Mouse (Mus musculus) liver, embryonic 13.5 days (tissue): ENCODE results near the gene Aprt. TPM values are rescaled to one million over a fixed set of nuclear protein-coding genes. Genes with fewer than 3 reads are reported as not detected.

Experiments used
- ATAC-seq: fragments of 200-750 bp; cut with Nextera tagmentation; 2 replicates; pipeline ENCODE4 v1.8.0; 2017; ENCODE audit warnings: low read depth, mild to moderate bottlenecking, moderate number of reproducible peaks, moderate library complexity
- DNase-seq: peaks from one replicate; pipeline ENCODE4 v3.0.0; 2022
- H3K27ac ChIP-seq: fragments of 300-500 bp; sonication (generic); 2 replicates; pipeline ENCODE4 v1.5.1; 2015; ENCODE audit warnings: moderate library complexity, mild to moderate bottlenecking, inconsistent platforms
- H3K27me3 ChIP-seq: fragments of 300-500 bp; sonication (generic); 2 replicates; pipeline ENCODE4 v1.6.1; 2015; ENCODE audit warnings: mild to moderate bottlenecking, inconsistent platforms
- H3K36me3 ChIP-seq: fragments of 300-500 bp; sonication (generic); 2 replicates; pipeline ENCODE4 v1.6.1; 2015; ENCODE audit warnings: mild to moderate bottlenecking, inconsistent platforms
- H3K4me1 ChIP-seq: fragments of 300-500 bp; sonication (generic); replicated peaks from 2 replicates; pipeline ENCODE4 v1.6.1; 2015; ENCODE audit warnings: inconsistent platforms
- H3K4me2 ChIP-seq: fragments of 300-500 bp; sonication (generic); 2 replicates; pipeline ENCODE4 v1.6.1; 2015; ENCODE audit warnings: inconsistent platforms, mild to moderate bottlenecking, moderate library complexity
- H3K4me3 ChIP-seq: fragments of 300-500 bp; sonication (generic); replicated peaks from 2 replicates; pipeline ENCODE4 v1.5.1; 2015; ENCODE audit warnings: mild to moderate bottlenecking, inconsistent platforms
- H3K9ac ChIP-seq: fragments of 300-500 bp; sonication (generic); 2 replicates; pipeline ENCODE4 v1.6.1; 2015; ENCODE audit warnings: mild to moderate bottlenecking, inconsistent platforms
- H3K9me3 ChIP-seq: fragments of 300-500 bp; sonication (generic); replicated peaks from 2 replicates; pipeline ENCODE4 v1.6.1; 2016; ENCODE audit warnings: inconsistent platforms
- WGBS: fragments of 180-500 bp; shearing (Covaris S2); methylation state at CpG from one replicate; pipeline ENCODE4 v1.1.7; 2015; ENCODE audit not compliant: insufficient replicate concordance; 5-methylcytosine and 5-hydroxymethylcytosine counted together
- microRNA-seq: library from miRNA; unstranded; fragments of <30 nt; microRNA quantifications from one replicate; pipeline ENCODE4, GENCODE M21; 2016
- polyA plus RNA-seq: library from polyadenylated mRNA; unstranded; fragments of >200 nt; fragmentation: Nextera tagmentation; extraction: Ambion mirVana; gene quantifications from 2 replicates; pipeline ENCODE4 v1.2.1, GENCODE M21; 2015

Aprt gene
- polyA plus RNA-seq, 1 experiment from 2014 or later: 218 TPM

DNA sequence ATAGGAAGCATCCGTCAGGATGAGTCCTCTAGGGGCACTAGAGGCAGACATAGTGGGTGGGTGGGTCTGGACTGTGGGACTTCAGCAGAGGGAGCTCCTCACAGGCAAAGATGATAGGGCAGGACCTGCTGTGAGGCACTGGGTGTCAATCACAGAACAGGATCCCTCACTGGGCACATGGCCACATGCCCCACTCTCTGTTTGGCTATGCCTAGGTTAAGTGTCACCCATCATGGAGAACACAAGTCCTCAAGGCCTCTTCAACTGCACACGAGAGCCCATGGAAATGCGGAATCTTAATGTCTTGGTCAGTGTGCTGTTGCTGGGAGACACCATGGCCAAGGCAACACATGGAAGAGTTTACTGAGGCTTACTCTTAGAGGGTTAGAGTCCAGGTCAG lies 48.8 kb downstream of the Aprt start:
- Histone ChIP-seq H3K9ac (no peak overlapping the region), H3K27ac (peak overlapping the region; percentile 50; the same call in 1 of the 2 replicates), H3K27me3 (no peaks in the 10 kb centered on the region), H3K9me3 (no peaks in the 10 kb centered on the region), H3K4me1 (peaks cover 94% of the 10 kb centered on the region), H3K4me2 (no peak overlapping the region), H3K4me3 (no peak overlapping the region), H3K36me3 (peaks cover 49% of the 10 kb centered on the region)
- ATAC-seq (no peak), DNase-seq (no peak)
- 84% methylated on average over 3 of the region's 3 CpGs for WGBS

DNA sequence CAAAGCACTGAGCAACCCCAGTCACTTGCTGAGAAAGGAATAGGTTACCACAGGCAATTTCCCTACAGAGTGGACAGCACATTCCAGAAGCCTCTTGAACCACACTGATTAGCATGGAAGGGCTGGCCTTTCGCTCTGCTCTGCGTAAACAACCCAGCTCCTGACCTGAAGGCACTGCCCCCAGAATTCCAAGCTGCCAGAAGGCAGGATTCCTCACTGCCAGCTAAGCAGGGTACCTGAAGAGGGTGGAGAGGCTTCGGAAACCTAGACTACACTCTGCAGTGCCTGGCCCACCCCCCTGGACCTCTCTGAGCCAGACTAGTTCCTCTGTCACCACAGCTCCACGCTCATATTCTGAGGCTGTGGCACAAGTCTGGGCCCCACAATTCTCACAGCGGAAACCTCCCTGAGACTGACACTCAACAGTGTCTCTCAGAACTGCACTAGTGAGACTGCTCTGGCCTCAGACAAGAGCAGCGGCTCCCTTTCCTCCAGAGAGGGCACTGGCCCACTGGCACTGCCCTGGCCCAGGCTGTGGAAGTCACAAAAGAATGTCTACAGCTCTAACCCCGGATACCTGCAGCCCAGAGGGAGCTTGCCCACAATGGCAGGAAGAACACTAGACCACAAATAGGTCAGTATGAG lies 50.1 kb downstream of the Aprt start:
- ATAC-seq: no peak
- Histone ChIP-seq H3K4me3 (no peak overlapping the region), H3K9ac (peak overlapping the region; percentile 67), H3K4me2 (peak overlapping the region; percentile 65; the same call in 1 of the 2 replicates), H3K4me1 (peaks cover 94% of the 10 kb centered on the region), H3K27me3 (no peaks in the 10 kb centered on the region), H3K9me3 (no peaks in the 10 kb centered on the region), H3K36me3 (peaks cover 46% of the 10 kb centered on the region), H3K27ac (peak overlapping the region; percentile 86)
- DNase-seq: no peak
- 48% methylated on average over 7 of the region's 7 CpGs for WGBS

GRCm38 (mm10) chr8:122526084-122526483 lies 50.6 kb downstream of the Aprt start:
- H3K4me3 ChIP-seq: no peak overlapping the region
- 72% methylated on average over 3 of the region's 3 CpGs for WGBS
- H3K4me1 ChIP-seq: peaks cover 92% of the 10 kb centered on the region
- peak overlapping the region; percentile 67 for H3K9ac ChIP-seq
- no peak for DNase-seq
- H3K36me3 ChIP-seq: peaks cover 41% of the 10 kb centered on the region
- no peaks in the 10 kb centered on the region for H3K27me3 ChIP-seq
- H3K27ac ChIP-seq: peak overlapping the region; percentile 86
- no peak for ATAC-seq
- no peaks in the 10 kb centered on the region for H3K9me3 ChIP-seq
- H3K4me2 ChIP-seq: peak overlapping the region; percentile 65

DNA sequence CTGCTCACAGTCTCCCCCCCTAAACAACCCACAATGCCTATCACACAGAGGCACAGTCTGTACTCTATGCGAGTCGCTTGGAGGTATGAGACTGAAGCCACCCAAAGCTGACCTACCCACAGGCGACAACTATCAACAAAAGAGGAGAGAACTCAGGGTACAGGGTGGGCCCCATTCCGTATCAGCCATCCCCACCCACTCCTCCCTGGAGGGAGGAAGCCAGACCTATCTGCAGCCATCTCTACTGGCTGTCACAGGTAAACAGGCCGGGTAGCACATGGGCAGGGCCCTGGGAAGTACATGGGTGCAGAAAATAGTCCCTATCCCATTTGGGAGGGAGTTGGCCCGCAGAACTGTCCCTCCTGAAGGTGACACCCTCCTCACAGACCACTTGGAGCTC lies 51.7 kb downstream of the Aprt start:
- no peaks in the 10 kb centered on the region for H3K9me3 ChIP-seq
- no peaks in the 10 kb centered on the region for H3K27me3 ChIP-seq
- peak overlapping the region; percentile 86 for H3K27ac ChIP-seq
- ATAC-seq (peak; percentile 91), DNase-seq (peak; percentile 50)
- H3K9ac ChIP-seq: peak overlapping the region; percentile 67
- WGBS: 24% methylated on average over 6 of the region's 6 CpGs
- peak overlapping the region; percentile 18 for H3K4me3 ChIP-seq
- peaks cover 35% of the 10 kb centered on the region for H3K36me3 ChIP-seq
- H3K4me2 ChIP-seq: peak overlapping the region; percentile 65
- H3K4me1 ChIP-seq: peaks cover 93% of the 10 kb centered on the region

Small RNA genes lying within 50 kb of the gene (microRNA-seq; reads per million reads assigned to microRNA genes)
- gene Mir6396: not detected

Other genes starting within 250 kb of the Aprt start
- gene Trhr2, start 216.2 kb downstream of the Aprt start, polyA plus RNA-seq: not detected in 2 replicates
- 30.2 and 35.0 TPM in 2 replicates for gene Zc3h18, start 200.3 kb downstream of the Aprt start, polyA plus RNA-seq
- not detected in 2 replicates for gene Il17c, start 154.9 kb downstream of the Aprt start, polyA plus RNA-seq
- gene Cyba, start 144.0 kb downstream of the Aprt start, polyA plus RNA-seq: 133 and 153 TPM in 2 replicates
- gene Mvd, start 133.5 kb downstream of the Aprt start, polyA plus RNA-seq: 23.7 and 26.0 TPM in 2 replicates
- 0.20 and 0.31 TPM in 2 replicates for gene Snai3, start 116.2 kb downstream of the Aprt start, polyA plus RNA-seq
- gene Rnf166, start 100.8 kb downstream of the Aprt start, polyA plus RNA-seq: 12.2 and 13.7 TPM in 2 replicates
- gene Ctu2, start 100.8 kb downstream of the Aprt start, polyA plus RNA-seq: 26.7 and 29.3 TPM in 2 replicates
- gene Piezo1, start 25.6 kb downstream of the Aprt start, polyA plus RNA-seq: 13.9 and 14.2 TPM in 2 replicates
- 60.6 and 64.3 TPM in 2 replicates for gene Cdt1, start 8.9 kb downstream of the Aprt start, polyA plus RNA-seq
- gene Galns, start 34.6 kb upstream of the Aprt start, polyA plus RNA-seq: 4.0 and 4.4 TPM in 2 replicates
- 23.2 and 26.7 TPM in 2 replicates for gene Trappc2l, start 34.7 kb upstream of the Aprt start, polyA plus RNA-seq
- not detected in 2 replicates for gene Pabpn1l, start 45.8 kb upstream of the Aprt start, polyA plus RNA-seq
- 4.5 and 5.7 TPM in 2 replicates for gene Cbfa2t3, start 122.2 kb upstream of the Aprt start, polyA plus RNA-seq
- 7.9 and 8.5 TPM in 2 replicates for gene Acsf3, start 198.6 kb upstream of the Aprt start, polyA plus RNA-seq